Mouse (Mus musculus) c-Kit-positive CD71-negative TER-119-negative erythroid progenitor cells, embryonic 14.5 days (primary cell): ENCODE data around the gene Tmem178b.

ENCODE experiments used
- DNase-seq: peaks from one replicate; pipeline ENCODE4 v3.0.0-alpha.2; 2013; ENCODE audit warnings: low read depth

Tmem178b gene

DNA sequence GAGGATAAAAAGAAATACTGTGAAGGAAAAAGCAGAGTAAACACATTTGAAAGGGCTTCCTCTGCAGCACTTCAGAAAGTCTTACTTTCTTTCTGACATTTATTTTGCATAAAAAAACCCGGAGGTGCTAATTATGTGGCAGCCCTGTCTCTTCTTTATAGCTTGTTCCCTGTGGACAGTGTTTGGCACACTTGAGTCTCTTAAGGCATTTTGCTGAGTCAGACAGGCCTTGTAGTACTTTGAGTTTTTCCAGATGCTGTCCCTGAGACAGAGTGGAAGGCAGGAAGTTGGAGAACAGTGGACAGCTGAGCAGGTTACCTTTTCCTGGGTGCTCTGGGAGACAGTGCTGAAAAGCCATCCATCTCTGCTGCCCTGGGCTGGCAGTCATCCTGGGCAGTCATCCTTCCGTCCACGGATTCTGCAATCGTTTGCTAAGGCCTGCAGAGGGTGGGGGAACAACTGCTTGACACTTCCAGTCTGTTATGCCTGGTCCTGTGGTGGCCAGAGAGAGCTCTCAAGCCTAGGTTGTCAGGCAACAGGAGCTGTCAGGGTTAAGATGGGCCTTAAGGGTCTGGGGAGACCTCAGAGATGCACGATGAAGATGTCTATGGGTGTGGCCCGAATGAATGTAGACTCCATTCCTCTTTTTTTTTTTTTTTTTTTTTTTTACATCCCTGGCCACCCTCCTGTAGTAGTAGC lies 46.1 kb downstream of the Tmem178b start:
- no peak for DNase-seq

DNA sequence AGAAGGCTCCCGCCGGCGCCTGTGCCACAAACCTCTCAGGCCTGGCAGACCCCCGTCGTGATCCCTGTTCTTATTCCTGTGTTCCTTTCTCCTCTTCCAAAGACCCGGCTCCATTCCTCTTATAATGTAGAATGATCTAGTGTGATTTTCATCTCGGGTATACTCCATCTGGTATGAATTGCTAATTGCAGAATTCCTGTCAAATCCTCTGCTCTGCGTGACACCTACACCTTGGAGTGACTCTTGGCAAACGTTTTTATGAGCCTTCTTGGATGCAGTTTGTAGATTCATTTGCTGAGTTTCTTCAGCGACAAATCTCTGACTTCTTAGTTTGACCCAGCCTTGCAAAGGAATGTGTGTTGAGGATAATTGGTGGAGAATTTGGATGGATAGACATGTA lies 53.4 kb downstream of the Tmem178b start:
- no peak for DNase-seq

DNA sequence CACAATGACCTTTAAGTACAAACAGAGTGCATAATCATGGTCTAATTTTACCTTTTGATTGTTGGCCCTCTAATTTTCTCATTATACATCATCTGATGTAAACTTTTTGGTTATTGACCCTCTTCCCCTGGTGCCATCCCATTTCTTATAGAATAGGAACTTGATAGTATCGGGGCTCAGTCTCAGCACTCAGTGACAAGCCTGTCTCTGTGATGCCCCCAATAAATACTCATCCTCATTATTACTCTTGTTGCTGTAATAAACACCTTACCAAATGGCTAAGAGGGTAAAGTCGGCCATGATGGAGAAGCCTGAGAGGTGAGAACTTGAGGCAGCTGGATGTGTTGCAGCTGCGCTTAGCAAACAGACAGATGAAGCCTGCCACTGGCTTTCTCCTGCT lies 63.5 kb downstream of the Tmem178b start:
- no peak for DNase-seq

DNA sequence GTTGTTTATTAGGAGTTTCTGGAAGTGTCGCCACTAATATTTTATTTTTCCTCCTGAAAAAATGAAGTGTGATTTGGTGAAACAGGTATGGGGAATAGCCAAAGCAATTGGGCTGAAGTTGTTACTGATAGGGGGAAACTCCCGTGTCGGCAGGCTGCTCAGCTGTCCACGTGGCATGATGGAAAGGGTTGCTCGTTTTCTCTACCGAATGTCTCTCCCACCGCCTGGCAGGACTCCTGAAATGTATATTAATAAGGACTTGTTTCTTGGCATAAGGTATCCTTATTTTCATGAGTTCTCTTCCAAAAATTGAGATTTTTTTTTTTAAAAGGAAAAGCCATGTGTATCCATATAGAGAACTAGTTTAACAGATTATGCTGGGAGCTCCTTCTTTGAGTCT lies 67.8 kb downstream of the Tmem178b start:
- DNase-seq: no peak

DNA sequence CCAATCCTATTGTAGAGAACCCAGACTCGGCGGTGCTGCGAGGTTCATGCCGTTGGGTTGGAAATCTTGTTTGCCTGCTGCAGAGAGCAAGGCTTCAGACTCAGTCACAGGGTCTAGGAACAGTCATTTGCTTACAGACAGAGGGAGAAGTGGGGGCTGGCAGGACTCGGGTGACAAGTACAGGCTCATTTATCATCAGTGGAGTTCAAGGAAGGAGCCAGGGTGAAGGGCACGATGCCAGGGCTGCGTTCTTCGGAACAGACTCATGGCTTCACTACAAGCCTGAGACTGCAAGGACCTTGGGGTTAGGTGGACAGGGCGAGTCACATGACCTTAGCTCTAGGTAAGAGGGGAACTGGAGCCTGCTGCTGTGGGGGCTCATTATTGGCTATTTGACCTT lies 71.8 kb downstream of the Tmem178b start:
- no peak for DNase-seq

DNA sequence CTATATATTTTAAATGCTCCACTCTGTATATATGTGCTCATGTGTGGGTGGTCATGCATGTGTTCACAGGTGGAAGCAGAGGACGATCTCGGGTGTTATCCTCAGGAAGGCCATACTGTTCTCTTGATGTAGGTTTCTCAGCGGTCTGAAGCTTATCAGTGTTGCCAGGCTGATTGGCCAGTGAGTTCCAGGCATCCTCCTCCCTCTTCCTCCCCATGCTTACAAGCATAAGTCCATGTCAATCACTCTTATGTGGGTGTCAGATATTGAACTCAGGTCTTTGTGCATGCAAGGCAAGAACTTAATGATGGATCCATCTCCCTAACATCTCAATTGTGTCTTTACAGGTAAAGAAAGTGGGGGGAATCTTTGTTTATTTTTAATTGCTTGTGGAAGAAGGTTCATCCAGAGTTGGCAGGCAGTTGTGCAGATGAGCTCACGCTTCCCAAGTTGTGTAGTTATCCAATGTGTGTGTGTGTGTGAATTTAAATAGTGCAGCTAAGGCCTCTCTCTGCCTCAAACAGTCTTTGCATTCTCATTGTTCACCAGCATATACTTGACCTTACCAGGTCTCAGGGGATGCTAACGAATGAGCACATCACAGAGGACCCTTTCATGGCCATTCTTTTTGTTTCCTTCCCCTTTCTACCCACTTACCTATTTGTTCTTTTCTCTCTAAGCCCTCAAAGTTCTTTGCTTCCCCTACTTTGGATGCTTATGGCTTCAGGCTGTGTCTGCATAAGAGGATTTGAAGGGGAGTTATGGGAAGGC lies 72.8 kb downstream of the Tmem178b start:
- DNase-seq: no peak

DNA sequence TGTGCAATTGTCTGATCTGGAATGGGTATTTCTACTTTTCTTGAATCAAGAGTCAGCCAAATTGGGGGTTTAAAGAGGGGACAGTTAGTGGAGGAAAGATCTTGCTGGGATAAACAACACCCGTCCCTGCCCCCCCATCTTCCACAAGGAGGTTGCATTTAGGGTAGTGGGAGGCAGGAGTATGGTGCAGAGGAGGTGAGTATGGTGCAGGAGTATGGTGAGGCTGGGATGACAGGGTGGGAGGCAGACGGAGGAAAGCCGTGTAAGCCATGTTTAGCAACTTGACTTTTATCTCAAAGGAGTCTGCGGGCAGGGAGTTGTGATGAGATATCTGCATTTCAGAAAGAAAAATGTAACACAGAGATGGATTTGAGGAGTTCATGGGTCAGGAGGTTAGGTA lies 73.5 kb downstream of the Tmem178b start:
- DNase-seq: no peak

DNA sequence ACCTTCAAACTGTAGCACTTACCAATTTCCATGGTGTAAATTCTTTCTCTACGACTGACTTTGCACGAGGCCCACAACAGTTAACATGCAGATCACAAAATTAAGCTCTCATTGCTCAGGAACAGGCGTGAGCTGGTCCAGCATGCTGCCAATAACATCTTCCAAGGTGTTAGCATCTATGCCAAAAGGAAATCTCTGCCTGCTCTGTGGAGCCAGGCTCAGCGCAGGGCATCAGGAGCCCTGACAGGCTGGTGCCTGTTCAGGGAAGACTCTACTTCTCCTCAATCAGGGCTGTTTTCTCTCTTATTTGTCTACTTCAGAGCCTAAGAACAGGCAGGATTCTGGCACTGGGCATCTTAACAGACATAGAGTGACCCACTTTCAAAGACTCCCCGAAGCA lies 80.9 kb downstream of the Tmem178b start:
- DNase-seq: no peak

DNA sequence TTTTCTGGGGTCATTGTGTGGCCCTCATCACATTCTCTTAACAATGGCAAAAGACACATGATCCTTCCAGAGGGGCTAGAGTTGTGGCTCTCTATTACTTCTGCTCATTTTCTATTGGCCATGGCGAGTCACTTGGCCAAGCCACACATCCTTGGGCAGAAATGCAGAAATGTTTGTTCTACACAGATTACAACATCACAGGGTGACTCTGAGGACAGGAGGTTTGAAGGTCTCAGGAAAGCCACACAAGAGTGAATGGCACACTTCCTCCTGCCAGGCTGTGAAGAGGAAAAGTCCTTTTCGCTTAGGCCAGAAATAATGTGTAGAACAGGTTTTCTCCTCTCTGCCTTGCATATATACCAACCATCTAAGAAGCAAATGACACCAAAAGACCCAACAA lies 82.1 kb downstream of the Tmem178b start:
- DNase-seq: no peak

DNA sequence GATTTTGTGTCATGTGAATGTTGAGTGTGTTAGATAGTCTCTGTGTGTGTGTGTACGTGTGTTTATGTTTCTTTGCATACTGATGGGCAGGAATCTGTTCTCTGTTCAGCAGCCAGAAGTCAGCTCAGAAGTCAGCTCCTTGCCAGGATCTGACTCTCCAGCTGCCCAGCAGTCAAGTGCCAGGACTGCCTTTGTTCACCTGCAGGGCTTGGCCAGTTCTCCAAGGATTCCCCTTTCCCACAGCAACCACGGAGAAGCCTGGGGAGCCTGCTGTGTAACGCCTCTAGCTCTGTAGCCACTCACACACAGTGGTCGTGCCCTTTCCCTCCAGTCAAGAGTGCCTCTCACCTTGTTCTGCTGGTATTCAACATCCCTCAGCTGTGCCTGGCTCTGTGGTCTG lies 91.5 kb downstream of the Tmem178b start:
- DNase-seq: no peak

DNA sequence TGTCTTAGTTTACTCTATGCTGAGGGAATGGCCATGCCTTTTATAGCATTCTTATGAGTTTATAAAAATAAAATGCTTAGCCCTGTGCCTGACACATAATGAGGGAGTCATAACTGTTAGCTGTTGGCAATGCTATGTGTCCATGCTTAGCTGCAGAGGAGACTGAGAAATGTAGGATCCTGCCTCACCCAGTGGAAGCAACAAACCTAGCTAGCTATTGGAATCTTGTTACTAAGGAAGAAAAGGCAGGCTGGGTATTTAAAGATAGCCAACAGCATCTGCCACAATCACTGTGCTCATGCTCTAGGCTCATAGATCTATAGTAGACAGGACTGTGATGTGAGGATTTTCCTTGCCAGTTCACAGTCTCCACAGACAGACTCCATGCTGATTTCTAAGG lies 97.2 kb downstream of the Tmem178b start:
- no peak for DNase-seq

DNA sequence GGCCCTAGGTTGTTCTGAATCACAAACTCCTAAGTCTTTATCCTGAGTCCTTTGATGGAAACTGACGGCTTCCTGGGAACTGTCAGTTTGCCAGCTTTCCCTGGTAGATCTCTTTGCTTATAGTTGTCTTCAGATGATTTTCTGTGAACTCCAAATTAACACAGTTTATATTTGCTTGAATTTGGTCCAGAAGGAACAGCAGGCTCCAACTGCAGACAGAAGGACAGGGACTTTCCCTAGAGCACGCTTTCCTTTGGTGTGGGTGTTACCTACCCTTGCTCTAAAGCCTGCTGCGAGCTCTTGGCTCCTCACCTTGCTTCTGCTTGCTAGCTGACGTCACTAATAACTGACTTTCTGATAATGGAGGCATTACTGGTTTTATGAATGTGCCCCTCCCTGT lies 105.9 kb downstream of the Tmem178b start:
- no peak for DNase-seq

DNA sequence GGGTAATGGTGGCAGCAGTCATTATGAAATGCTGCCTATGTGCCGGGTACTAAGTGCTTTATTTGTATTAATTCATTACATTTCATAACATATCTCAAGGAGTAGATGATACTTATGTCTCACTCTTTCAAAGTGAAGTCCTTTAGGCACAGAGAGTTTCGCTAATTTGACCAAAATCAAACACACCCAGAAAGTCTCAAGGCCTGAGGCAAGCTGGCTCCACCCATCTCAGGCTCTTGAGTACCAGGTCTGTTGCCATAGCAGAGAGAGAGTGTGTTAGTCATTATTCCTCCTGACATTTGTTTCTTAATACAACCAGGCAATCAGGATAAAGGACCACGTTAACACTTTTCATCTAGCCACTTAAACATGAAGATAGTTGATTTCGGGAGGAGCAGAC lies 117.7 kb downstream of the Tmem178b start:
- no peak for DNase-seq

DNA sequence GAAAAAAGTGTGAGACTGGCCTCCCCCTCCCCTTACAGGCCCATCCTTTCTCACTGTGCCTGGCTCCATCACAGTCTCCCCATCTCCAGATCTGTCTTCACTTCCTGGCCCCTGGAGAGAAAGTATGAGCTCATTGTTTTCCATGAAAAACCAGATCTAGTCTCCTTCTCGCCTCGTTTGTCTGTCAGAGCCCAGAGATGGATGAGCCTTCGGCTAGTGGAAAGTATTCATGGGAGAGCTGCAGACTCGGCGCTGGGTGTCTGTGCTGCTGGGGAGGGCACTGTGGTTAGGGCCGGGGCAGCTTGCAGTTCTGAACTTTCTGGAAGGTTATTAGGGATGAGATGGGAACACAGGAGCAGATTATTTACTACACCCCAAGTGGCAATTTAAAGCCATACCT lies 118.9 kb downstream of the Tmem178b start:
- DNase-seq: no peak

DNA sequence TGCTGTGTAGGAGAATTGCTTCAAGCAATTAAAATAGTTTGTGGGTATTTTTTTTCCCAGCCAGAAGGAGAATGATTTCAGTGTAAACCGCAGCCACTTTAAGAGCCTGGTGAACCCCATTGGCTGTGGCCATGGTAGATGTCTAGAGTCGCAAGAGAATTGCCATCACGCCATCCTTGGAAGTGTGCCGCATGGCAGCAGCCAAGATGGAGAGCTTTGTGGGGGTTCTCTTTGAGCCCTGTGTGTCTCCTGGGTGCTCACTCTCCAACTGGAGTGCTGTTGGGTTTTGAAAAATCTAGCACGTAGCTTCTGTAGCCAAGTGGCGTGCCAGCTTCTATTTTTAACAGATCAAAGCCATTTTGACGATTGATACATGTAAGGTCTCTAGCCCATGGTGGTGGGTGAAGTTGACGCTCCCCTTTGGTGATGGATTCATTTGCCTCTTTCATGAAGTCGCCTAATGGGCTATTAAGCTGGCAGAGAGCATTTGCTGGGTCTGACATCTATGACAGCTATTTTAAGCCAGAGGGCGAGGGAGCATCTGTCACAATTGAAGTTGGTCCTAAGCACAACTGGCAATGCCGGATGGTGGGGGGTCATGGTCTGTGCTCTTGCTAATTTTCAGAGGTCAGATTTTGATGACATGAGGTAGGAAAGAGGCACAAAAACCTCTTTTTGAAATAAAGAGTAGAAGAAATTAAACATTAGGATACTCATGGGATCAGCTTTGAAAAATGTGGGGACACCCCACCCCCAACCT lies 133.1 kb downstream of the Tmem178b start:
- no peak for DNase-seq

DNA sequence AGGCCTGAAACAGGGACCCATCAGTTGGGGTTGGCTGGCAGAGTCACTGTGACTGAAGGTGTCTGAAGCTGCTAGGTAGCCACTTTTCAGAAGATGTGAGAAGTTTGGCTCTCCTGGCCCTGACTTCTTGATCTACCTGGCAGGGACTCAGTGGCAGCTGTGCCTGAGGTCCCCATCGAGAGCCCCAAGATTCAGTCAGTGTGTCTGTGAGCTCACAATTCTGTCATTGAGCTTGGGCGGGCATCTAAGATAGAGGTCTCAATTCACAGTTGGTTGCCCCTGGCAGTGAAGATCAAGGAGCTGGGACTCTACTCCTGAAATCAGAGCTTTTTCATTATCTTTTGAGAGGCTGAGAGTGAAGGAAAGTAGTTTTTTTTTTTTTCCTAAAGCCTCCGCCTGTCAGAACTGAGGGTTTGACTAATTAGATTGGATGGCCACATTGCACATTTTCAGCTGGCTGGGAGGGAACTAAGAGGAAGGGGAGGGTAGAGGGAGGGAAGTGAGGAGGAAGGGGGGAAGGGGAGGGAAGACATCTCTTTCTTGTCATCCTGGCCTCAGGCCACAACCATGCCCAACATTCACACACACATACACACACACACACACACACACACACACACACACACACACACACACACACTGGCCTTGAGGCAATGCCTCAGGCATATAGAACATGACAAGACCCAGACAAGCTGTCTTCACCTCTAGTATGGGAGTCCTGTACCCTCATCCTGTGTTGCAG lies 135.3 kb downstream of the Tmem178b start:
- DNase-seq: no peak

DNA sequence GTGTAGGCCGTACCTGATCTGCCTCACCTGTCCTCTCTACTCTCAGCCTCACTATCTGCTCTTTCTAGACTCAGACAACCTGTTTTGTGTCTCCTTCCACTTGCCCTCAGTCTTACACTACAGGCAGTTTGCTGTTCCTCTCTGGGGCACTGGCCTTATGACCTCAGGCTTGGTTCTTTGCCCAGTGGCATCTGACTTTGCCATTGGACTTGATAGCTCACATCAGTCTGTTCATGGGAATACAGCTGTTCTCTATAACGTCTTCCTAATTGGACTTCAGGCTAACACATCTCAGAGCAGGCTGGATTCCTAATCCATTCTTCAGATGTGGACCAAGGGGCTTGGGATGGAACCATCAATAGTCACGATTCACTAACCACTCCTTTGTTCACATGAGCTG lies 136.6 kb downstream of the Tmem178b start:
- DNase-seq: no peak

DNA sequence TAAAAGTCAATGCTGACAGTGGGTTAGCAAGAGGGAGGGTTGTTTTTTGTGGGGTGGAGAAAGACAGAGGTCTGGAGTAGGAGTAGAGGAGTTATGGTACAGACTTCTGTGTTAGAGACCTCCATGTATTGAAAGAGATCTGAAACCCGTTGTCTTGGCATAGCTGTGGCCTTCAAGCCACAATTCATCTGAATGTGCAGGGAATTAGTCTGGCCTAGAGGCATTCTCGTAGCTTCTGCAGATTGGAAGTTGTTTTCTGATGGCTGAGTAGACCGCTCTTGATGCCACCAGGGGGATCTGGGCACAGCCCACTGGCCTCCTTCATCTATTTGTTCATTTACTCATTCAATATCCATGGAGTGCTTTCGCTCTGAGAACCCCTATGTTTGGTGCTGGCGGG lies 138.0 kb downstream of the Tmem178b start:
- no peak for DNase-seq

DNA sequence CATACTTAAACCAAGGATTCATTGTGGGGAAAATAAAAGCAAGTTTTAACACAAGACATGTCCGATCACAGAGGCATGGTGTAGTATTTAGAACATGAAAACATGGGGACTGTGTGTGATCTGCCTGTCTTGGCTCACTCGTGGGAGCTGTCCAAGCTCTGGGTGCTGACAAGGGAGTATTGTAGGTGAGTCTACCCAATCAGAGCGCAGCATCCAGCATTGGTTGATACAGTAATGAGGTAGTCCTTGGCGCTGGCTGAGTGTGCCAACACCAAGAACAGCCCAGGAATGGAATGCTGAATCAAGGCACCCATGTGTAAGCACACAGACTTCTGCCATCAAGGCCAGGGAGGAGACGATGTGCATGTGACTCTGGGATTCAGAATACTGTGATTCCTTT lies 138.5 kb downstream of the Tmem178b start:
- no peak for DNase-seq

DNA sequence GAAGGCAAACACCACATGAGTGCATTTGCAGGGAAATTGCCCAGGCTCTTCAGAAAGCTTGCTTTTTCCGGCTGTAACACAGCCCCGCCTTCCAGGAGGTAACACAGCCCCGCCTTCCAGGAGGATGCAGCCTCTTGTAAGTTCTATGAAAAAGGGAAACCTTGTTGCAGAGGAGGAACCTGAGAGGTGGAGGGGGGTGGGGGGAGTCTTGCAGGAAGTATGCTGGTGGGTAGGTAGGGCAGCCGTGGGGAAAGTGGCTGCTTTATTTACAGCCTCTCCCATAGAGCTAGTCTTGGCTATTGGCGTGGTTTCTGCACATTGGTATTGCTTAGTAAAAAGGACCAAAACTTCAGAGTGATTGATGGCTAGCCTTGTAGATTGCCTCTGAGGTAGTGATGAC lies 140.3 kb downstream of the Tmem178b start:
- no peak for DNase-seq

DNA sequence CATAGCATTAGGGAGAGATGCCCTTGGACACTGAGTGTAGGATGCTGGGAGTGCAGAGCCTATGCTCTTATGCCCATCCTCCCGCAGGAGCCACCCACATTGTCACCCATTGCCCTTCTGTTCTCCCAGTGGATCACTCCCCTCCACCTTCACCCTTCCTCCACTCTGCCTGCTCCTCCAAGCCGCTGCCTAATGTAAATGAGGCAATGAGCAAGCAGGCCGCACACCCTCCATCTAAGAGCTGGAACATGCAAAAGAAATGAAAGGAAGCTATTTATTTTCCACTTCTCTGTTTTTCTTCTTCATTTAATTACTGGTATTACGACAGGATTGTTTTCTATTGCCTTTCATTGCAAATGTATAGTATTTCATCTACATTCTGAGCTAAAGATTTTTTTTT lies 142.1 kb downstream of the Tmem178b start:
- no peak for DNase-seq

DNA sequence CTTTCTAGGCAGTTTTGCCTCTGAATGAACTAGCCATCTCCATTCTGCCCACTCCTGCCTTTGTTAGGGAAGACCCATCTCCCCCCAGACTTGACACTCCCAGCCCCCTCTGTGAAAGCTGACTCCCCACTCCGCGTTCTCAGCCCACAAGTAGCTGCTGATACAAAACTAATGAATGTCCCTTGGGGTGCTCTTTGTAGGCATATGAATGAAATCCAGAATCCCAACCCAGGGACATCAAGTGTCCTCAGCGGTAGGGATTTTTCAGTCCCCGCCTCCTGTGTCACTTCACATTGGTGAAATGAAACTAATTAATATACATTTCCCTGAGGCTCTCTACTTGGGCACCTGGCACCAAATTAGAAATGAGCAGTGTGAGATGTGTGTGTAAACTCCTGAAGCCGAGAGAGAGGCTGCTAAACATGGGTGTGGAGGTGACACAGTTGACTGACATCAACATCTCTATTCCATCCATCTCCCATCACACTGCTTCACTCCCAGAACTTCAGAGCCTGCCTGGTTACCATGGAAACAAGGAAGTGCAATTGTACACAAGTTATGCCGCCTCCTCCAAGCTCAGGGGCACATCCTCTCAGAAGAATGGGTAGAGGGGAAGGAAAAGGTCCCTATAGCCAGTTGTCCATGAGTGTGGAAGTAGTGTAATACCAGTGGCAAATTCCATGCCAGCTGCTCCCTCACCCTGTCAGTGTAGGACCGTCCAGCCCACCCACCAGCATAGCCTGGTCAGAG lies 142.8 kb downstream of the Tmem178b start:
- DNase-seq: no peak
